Mouse (Mus musculus) retina, postnatal 7 days (tissue): ENCODE measurements around the gene Gimap7.
"Not testable (repeated sequence)": the region's sequence is repeated elsewhere in the genome, so short reads cannot be mapped to it uniquely, and the experiment has no call there.

Experiments used
- DNase-seq: peaks from one replicate; pipeline ENCODE4 v3.0.0-alpha.2; 2012; ENCODE audit warnings: low read depth, low spot score

Gimap7 gene

DNA sequence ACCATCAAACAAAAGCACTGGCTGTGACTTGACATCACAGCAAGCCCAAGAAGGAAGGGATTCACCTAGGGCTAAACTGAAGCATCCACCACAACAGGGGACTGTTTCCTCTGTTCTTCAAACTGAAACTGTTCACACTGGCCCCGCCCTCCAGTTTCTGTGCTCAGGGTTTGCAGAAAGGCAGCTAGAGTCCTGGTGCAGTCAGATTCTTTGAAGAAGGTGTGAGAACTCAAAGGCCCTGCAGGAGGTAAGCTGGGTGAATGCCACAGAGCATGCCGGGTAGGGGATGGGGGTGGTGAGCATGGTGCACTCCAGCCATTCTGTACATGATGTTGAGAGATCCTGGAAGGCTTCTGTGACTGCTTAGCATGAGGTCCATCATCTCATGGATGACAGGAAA is at the start of gene Gimap7, which contains the start of gene Gm28053:
Gene Gimap7 (plus strand): TSS at position 167 of the 400 bp plus-strand sequence.
Gene Gm28053 (plus strand): TSS at position 153 of the 400 bp plus-strand sequence.
- no peak for DNase-seq

- DNase-seq, result no peak
Measured at GRCm38 (mm10) chr6:48669446-48669969, 48.9 kb upstream of the Gimap7 start.

DNA sequence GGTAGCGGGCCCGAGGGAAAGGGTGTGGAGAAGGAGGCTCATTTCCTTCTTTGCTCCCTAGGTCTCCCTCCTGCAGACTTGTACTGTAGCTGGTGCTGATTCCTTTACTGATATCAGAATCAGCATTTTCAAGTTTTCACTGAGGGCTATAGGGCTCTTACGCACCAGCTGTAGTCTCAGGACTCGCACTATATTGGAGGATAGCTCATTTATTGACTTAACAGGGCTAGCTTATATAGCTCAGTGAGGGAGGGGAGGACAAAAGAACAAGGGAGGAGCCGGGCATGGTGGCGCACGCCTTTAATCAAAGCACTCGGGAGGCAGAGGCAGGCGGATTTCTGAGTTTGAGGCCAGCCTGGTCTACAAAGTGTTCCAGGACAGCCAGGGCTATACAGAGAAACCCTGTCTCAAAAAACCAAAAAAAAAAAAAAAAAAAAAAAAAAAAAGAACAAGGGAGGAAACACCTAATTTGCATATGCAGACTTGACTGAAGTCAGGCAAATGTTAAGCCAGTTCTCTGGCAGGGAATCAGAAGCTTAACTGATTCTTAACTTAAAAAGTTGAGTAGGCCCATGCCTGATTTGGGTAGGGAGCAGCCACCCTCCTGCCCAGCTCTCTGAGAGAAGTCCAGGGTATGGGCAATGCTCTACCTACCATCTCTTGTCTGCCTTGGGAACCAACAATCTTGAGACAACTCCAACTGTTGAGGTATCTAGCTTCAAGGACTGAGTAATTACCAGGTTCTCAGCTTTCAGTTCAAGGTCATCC is 43.9 kb upstream of the Gimap7 start:
- no peak for DNase-seq

DNA sequence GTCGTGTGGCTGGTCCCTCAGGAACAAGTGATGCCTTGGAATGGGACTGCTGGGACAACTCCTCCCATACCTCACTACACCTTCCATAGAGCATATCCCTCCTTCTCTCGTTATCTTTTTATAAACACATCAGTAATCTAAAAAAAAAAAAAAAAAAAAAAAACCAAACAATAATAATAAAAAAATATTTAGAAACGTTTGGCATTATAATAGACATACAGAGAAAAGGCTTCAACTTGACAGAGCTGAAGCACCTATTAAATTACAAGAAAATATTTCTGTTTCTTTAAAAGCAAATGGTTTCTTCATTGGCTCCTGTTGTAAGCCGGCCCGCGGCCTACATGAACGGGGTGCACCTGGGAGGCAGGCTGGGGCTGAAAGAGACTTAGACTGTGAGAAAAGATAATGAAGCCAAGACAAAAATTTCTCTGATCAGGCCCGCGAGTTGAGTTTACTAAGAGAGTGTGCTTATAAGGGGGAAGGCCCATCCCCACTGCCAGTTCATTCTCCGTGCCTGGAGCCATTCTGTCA is 43.0 kb upstream of the Gimap7 start:
- DNase-seq, result no peak

DNA sequence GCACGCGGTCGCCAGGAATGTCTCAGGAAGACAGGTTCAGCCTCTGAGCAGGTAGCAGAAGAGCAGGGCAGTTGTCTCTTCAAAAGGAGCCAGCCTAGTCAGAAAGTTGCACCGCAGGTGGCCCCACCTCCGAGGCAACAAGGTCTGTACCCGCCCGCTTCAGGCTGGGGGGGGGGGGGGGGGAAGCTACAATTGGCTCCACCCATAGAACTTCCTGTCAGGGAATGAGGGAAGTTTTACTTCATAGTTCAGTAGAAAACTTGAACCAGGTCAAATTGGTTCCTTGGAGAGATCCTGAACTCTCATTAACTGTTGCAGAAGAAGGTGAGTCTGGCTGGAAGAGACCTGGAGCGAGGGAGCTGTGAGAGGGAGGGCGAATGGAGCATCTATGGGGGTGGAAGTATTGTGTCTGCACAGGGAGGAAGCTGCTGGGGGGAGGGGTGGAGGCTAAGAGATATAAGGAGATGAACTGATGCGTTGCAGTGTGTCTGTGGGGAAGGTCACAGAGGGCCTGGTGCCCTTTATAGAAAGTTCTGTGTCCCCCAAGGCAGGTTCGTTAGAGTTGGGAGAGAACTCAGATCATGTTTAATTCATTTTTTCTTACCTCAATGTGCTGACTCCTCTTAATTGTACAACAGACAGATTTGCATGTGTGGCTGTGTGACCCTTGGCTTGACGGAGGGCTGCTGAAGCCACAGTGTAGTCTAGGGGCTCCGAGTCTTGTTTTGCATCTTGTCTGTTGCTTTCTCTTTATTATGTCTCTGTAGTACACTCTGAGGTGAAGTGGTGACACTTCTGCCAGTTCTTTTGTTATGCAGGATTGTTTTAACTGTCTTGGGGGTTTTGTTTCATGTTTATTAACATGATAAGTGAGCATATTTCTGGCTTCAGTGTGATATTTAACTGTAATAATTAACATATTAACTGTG is 42.2 kb upstream of the Gimap7 start, which contains the start of gene Gimap9:
Gene Gimap9 (plus strand): TSS at position 199 of the 929 bp plus-strand sequence.
- DNase-seq, result no peak

DNA sequence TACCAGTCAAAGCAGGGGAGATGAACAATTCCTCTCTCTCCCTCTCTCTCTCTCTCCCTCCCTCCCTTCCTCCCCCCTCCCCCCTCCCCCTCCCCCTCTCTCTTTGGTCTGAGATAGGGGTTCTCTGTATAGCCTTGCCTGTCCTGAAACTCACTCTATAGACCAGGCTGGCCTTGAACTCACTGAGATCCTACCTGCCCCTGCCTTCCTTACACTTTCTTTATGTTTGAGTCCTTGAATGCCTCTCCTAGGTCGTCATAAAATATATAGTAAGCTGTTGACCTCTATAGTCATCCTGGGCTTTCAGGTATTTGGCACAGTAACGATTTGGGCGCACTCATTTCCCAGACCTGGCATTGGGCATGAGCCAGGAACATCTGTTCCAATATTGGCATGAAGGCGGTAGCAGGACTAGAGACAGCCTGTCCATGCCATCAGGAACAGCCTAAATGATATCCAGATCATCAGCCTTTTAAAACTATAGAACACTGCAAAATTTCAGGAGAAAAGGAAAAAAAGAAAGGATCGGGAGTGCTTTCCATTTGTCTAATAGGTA is 41.5 kb upstream of the Gimap7 start:
- DNase-seq, result no peak

- DNase-seq, result no peak
Measured at GRCm38 (mm10) chr6:48677492-48678345, 40.7 kb upstream of the Gimap7 start.

GRCm38 (mm10) chr6:48678391-48678790 is 40.0 kb upstream of the Gimap7 start:
- DNase-seq, result no peak

- DNase-seq, result no peak
Measured at GRCm38 (mm10) chr6:48679701-48680100, 38.7 kb upstream of the Gimap7 start.

GRCm38 (mm10) chr6:48680421-48680820 is 38.0 kb upstream of the Gimap7 start:
- DNase-seq, result no peak

GRCm38 (mm10) chr6:48681472-48682090 is 36.8 kb upstream of the Gimap7 start:
- no peak for DNase-seq

DNA sequence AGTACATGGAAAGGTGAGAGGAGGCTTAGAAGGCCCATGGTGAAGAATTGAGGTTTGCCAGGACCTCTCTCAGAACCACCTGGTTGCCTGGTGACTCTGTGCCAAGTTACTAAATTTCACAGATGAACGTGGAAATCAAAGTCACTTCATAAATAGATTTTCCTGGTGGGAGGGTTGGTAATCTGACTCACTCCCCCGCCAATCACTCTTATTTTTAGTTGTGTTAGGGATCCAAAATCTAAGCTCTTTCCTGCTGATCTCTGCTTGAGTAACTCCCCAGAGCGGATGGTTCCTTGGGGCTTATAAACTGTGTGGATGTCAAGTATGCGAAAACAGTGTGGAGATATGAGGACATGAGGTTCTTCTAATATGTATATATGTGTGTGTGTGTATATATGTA is 36.1 kb upstream of the Gimap7 start:
- no peak for DNase-seq

- DNase-seq, result not testable (repeated sequence)
Measured at GRCm38 (mm10) chr6:48683263-48683821, 35.1 kb upstream of the Gimap7 start.

GRCm38 (mm10) chr6:48684319-48684718 is 34.1 kb upstream of the Gimap7 start, which contains the start of gene Gimap4:
TSS of gene Gimap4 (plus strand) at chr6:48684549.
- DNase-seq, result no peak

DNA sequence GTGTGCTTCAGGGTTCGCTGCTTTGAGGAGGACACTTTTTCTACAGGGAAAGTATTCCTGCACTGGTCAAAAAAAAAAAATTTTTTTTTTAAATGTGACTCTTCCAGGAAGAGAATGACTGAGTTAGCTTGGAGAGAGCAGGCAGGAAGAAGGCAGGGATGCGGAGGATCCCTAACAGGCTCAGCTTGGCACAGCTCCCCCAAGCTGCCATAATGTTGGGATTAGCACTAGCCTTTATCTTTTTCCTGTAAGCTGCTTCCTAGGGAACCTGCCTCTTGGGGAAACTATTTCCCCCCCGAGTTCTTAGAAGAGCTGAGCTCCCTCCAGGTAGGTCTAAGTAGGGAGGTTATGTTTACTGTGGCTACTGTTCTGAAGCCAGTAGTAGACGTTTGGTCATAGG is 33.6 kb upstream of the Gimap7 start:
- DNase-seq, result no peak

DNA sequence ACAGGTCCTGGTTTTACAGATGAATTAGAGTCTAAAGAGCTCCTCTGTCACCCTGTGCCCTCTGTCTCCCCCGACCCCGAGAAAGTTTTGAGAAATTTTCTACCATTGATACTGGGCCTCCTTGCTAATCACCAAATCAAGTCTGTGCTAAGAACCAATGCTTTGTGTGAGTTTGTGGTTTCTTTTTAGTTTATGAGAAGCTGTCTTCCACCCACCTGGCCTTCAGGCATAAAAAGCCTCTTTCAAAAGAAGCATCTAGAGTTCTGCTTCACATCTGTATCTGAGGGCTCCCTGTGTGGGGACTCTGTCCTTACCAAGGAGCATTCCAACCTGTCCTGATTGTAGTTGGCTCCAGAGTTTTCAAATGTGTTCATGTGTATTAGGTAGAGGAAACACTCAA is 33.2 kb upstream of the Gimap7 start:
- no peak for DNase-seq

- no peak for DNase-seq
Measured at GRCm38 (mm10) chr6:48685694-48686665, 32.4 kb upstream of the Gimap7 start.

GRCm38 (mm10) chr6:48687077-48687476 is 31.3 kb upstream of the Gimap7 start:
- no peak for DNase-seq

DNA sequence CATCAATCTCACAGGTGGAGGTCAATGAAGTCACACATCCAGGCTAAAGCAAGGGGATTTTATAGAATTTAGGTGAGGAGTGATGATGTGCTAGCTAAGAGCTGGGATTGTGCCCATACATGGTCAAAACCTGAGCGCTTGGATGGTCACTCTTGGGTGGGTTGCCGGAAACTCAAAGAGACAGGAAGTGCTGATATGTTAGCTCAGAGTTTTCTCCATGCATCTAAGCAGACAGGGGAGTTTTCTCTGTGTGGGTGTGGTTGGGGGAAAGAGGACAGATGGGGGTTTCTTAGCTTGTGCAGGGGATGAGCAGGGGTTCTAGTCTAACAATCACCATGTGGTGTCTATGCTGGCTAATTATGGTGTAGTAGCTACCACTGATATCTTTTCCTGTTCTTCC is 29.1 kb upstream of the Gimap7 start:
- no peak for DNase-seq
